Mouse (Mus musculus) lung, postnatal 0 days (tissue): ENCODE data around the gene Catsper3. TPM values are rescaled to one million over a fixed set of nuclear protein-coding genes. Genes with fewer than 3 reads are reported as not detected.

ENCODE experiments used
- ATAC-seq: fragments of 200-750 bp; cut with Nextera tagmentation; 2 replicates; pipeline ENCODE4 v1.8.0; 2017; ENCODE audit warnings: moderate library complexity
- DNase-seq: peaks from one replicate; pipeline ENCODE4 v3.0.0-alpha.2; 2016; ENCODE audit warnings: low spot score
- H3K27ac ChIP-seq: fragments of 300-500 bp; sonication (generic); 2 replicates; pipeline ENCODE4 v1.5.1; 2014; ENCODE audit warnings: antibody characterized with exemption, mild to moderate bottlenecking, low read length, mixed read lengths
- H3K27me3 ChIP-seq: fragments of 300-500 bp; sonication (generic); replicated peaks from 2 replicates; pipeline ENCODE4 v1.6.1; 2014; ENCODE audit warnings: low read length, mixed read lengths; ENCODE audit not compliant: insufficient read depth
- H3K36me3 ChIP-seq: fragments of 300-500 bp; sonication (generic); 2 replicates; pipeline ENCODE4 v1.6.1; 2014; ENCODE audit warnings: low read length, mixed read lengths; ENCODE audit not compliant: insufficient read depth
- H3K4me1 ChIP-seq: fragments of 300-500 bp; sonication (generic); 2 replicates; pipeline ENCODE4 v1.6.1; 2014; ENCODE audit warnings: antibody characterized with exemption, low read depth, low read length, mixed read lengths; ENCODE audit not compliant: insufficient read depth
- H3K4me2 ChIP-seq: fragments of 300-500 bp; sonication (generic); replicated peaks from 2 replicates; pipeline ENCODE4 v1.6.1; 2014; ENCODE audit warnings: low read depth, mild to moderate bottlenecking, low read length, moderate library complexity, mixed read lengths
- H3K4me3 ChIP-seq: fragments of 300-500 bp; sonication (generic); 2 replicates; pipeline ENCODE4 v1.5.1; 2014; ENCODE audit warnings: low read depth, low read length
- H3K9ac ChIP-seq: fragments of 300-500 bp; sonication (generic); replicated peaks from 2 replicates; pipeline ENCODE4 v1.6.1; 2014; ENCODE audit warnings: low read depth, mild to moderate bottlenecking
- H3K9me3 ChIP-seq: fragments of 300-500 bp; sonication (generic); 2 replicates; pipeline ENCODE4 v1.6.1; 2016; ENCODE audit warnings: low read length, mixed read lengths
- CTCF ChIP-seq: IDR thresholded peaks from 2 replicates; pipeline ENCODE4 v1.5.1; 2016; ENCODE audit warnings: antibody characterized with exemption, mild to moderate bottlenecking
- EP300 ChIP-seq: IDR thresholded peaks from 2 replicates; pipeline ENCODE4 v1.6.1; 2016; ENCODE audit warnings: antibody characterized with exemption, mild to moderate bottlenecking, control low read depth
- WGBS: fragments of 180-500 bp; shearing (Covaris S2); extraction: QIAGEN DNeasy Blood & Tissue Kit; methylation state at CpG from one replicate; pipeline ENCODE4 v1.1.7; 2014; 5-methylcytosine and 5-hydroxymethylcytosine counted together
- polyA plus RNA-seq: library from polyadenylated mRNA; unstranded; fragments of >200 nt; fragmentation: Nextera tagmentation; extraction: Ambion mirVana; gene quantifications from 2 replicates; pipeline ENCODE4 v1.2.1, GENCODE M21; 2015

The Catsper3 gene
- polyA plus RNA-seq, 1 experiment from 2014 or later, result 0.18 TPM

DNA sequence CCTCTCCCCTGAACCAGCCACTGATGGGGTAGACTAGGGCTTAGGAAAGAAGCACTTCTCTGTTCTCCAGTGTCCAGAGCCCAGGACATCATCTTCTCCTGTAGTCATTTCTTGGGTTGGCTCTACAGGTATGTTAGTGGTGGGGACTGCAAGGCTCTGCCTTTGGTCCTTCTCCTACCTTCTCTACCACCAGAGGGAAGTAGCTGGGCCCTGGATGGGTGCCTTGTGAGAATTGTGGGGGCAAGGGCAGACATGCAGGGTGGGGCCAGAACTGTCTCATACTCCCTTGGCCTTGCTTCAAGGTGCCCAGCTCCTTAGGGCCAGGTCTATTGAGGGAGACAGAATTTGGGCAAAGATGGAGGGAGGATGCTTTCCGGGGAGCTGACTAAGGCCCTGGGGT, 48.2 kb downstream of the Catsper3 start:
- ATAC-seq (no peak), DNase-seq (no peak)
- Histone ChIP-seq H3K36me3 (no peaks in the 10 kb centered on the region), H3K4me2 (no peak overlapping the region), H3K9me3 (no peaks in the 10 kb centered on the region), H3K9ac (no peak overlapping the region), H3K27ac (no peak overlapping the region), H3K27me3 (peaks cover 93% of the 10 kb centered on the region), H3K4me1 (no peaks in the 10 kb centered on the region; the same call in 1 of the 2 replicates), H3K4me3 (no peak overlapping the region)
- TF ChIP-seq CTCF, result no peak
- no peak for TF ChIP-seq EP300
- 47% methylated on average over 1 of the region's 1 CpGs for WGBS

DNA sequence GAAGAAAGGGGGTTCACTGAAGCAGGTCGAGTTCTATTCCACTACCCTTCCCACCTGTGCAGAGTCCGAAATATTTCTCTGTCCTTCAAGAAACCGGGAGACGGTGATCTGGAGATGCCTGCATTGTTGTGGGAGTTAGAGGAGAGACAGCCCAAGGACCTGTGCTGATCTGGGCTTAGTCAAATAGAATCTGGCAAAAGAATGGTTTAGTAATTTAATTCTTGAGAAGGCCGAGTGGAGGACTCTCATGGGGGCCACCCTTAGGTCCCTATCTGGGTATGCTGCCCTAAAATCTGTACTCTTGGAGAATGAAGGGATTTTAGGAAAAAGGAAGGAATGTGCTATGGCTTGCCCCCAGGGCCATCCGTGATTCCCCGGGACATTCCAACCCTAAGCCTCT, 49.6 kb downstream of the Catsper3 start:
- Histone ChIP-seq H3K9ac (no peak overlapping the region), H3K27ac (no peak overlapping the region), H3K9me3 (no peaks in the 10 kb centered on the region), H3K27me3 (peaks cover 92% of the 10 kb centered on the region), H3K4me2 (no peak overlapping the region), H3K4me1 (no peaks in the 10 kb centered on the region; the same call in 1 of the 2 replicates), H3K36me3 (no peaks in the 10 kb centered on the region), H3K4me3 (no peak overlapping the region)
- whole genome bisulfite sequencing, result 9% methylated on average over 7 of the region's 7 CpGs
- DNase-seq (no peak), ATAC-seq (no peak)
- TF ChIP-seq EP300, result no peak
- TF ChIP-seq CTCF, result no peak

DNA sequence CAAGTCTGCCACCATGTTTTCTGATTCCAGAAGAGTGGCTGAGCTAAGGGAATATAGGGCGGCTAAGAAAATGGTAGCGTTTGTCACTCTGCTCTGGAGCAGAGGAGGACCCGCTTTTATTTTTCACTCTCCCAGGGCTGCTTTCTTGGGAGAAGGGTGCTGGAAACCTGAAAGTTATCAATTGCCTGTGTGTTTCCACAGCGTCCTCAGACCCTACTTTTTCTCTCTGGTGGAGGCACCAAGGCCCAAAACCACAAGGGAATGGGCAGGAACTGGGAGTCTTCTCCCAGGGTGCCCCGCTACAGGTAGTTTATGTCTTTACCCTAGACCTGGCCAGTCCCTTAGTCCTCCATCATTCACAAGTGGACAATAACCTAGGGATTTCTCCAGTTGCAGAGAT, 50.3 kb downstream of the Catsper3 start:
- WGBS, result 10% methylated on average over 5 of the region's 5 CpGs
- Histone ChIP-seq H3K36me3 (no peaks in the 10 kb centered on the region), H3K9ac (no peak overlapping the region), H3K27me3 (peaks cover 94% of the 10 kb centered on the region), H3K4me3 (no peak overlapping the region), H3K9me3 (no peaks in the 10 kb centered on the region), H3K4me2 (no peak overlapping the region), H3K27ac (no peak overlapping the region), H3K4me1 (no peaks in the 10 kb centered on the region; the same call in 1 of the 2 replicates)
- DNase-seq (no peak), ATAC-seq (no peak)
- TF ChIP-seq EP300 (no peak), CTCF (no peak)

DNA sequence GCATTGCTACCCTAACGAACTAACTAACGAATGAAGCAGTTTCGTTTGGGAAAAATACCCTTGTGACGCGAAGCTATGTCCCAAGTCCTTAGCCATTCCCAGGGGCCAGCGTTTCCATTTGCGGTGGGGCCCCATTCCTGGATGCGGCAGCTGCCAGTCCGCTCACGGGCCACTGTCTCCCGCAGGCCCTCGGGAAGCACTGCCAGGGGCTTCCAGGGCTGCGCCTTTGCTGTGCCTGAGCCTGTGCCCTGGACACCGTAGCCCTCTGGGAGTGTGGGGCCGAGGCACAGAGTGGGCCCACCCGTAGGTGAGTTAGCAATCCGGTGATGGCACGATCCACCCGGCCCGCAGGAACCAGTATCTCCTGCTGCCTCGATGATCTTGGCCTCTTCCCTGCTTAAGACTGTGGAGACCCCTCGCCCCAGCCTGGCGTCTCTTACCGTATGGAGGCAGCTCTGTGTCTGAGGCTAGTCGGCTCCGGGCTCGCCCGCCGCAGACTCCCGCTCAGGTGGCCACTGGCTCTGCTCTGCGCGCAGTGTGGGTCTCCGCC, 51.3 kb downstream of the Catsper3 start:
- no peaks in the 10 kb centered on the region for H3K36me3 ChIP-seq
- ATAC-seq, result no peak
- H3K27ac ChIP-seq, result no peak overlapping the region
- no peak for DNase-seq
- H3K4me2 ChIP-seq, result no peak overlapping the region
- 2% methylated on average over 31 of the region's 33 CpGs for WGBS
- peaks cover 89% of the 10 kb centered on the region for H3K27me3 ChIP-seq
- H3K4me1 ChIP-seq, result no peaks in the 10 kb centered on the region; the same call in 1 of the 2 replicates
- H3K9ac ChIP-seq, result no peak overlapping the region
- no peak overlapping the region; the same call in 1 of the 2 replicates for H3K4me3 ChIP-seq
- TF ChIP-seq CTCF, result no peak
- TF ChIP-seq EP300, result no peak
- no peaks in the 10 kb centered on the region for H3K9me3 ChIP-seq

DNA sequence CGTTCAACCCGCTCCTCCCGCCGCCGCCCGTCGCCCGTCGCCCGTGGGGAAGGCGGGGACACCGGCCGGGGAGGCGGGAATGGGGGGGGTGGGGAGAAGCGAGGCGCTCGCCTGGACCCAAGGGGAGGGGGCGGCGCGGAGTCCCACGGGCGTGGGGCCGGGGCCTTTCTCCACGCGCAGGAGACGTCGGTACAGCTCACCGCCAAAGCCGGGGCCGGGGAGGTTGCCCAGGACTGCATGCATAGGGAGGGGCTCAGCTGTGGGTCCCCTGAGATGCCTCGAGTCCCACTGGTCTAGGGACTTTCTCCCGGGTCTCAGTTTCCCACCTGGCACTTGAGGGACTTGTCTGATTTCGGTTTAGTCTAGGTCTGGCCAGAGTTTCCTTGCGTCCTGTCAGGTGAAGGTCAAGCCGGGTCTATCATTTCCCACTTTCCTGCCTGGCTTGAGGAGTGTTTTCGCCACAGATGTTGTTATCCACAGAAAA, 51.8 kb downstream of the Catsper3 start, which contains the start of gene Pitx1:
Gene Pitx1, minus strand, starts transcription at position 51 of the 484 bp plus-strand sequence.
- H3K27ac ChIP-seq, result no peak within 1 kb of the TSS
- ATAC-seq (no peak), DNase-seq (no peak)
- no peaks in the 10 kb centered on the region for H3K36me3 ChIP-seq
- no peak within 1 kb of the TSS for H3K4me2 ChIP-seq
- no peaks in the 10 kb centered on the region for H3K9me3 ChIP-seq
- H3K4me3 ChIP-seq, result no peak within 1 kb of the TSS; the same call in 1 of the 2 replicates
- TF ChIP-seq CTCF (no peak), EP300 (no peak)
- H3K9ac ChIP-seq, result no peak within 1 kb of the TSS
- peaks cover 88% of the 10 kb centered on the region for H3K27me3 ChIP-seq
- 4% methylated on average over 28 of the region's 36 CpGs for WGBS
- no peaks in the 10 kb centered on the region for H3K4me1 ChIP-seq

DNA sequence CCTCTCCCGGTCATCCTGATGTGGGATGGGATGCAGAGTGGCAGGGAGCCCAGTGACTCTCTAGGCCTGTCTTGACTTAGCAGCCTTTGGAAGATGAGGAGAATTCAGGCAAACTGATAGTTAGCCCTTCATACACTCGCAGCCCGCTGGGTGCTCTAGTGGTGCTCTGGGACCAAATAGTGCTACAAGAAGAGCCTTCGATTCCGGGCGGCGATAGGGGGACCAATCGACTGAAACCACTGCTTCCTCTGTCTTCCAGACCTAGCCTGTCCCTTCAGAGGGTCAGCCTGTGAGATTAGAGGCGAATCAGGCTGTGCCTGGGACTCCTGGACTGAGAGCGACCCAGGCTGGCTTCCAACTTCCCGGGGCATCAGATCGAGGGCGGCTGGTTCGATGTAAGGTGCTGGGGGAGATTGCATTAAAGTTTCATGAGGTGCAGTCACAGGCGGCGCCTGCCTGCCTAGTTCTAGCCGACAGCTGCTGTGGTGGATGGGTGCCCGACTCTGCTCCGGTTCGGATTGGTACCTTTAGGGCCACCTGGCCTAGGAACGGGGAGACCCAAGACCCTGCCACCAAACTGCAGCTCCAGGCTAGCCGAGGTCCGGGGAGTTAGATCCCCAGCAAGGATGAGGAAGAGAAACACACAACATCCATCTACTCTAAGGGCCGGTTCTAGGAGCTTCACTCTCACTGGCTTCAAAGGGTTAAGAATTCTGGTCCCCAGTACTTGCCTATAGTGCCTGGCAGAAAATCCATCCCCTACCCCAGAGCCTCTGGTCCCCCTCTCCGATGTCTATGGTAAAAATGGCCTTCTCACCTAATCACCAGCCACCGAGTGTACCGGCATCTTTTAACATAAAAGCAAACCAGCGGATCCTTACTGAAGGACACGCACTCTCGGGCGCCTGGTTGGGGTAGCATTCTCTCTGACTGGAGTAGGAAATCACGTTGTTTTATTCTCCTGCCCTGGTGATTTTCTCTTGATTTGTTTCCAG, 52.7 kb downstream of the Catsper3 start:
- WGBS, result 3% methylated on average over 32 of the region's 32 CpGs
- no peak for ATAC-seq
- Histone ChIP-seq H3K4me2 (no peak overlapping the region), H3K27ac (no peak overlapping the region), H3K27me3 (peaks cover 87% of the 10 kb centered on the region), H3K4me3 (no peak overlapping the region), H3K9me3 (no peaks in the 10 kb centered on the region), H3K36me3 (no peaks in the 10 kb centered on the region), H3K4me1 (no peaks in the 10 kb centered on the region), H3K9ac (no peak overlapping the region)
- DNase-seq, result no peak
- TF ChIP-seq EP300 (no peak), CTCF (no peak)
